Mouse (Mus musculus) right cerebral cortex, postnatal 10 days (tissue): ENCODE data around the gene Lrrc4c.
A peak's percentile ranks its signal among the peaks of the same experiment; 100 is the strongest.

Experiments used
- DNase-seq, 2 experiments: peaks; one replicate each; pipeline ENCODE4 v3.0.0; 2021; ENCODE audit warnings: low spot score in 2 of 2

The Lrrc4c gene

DNA sequence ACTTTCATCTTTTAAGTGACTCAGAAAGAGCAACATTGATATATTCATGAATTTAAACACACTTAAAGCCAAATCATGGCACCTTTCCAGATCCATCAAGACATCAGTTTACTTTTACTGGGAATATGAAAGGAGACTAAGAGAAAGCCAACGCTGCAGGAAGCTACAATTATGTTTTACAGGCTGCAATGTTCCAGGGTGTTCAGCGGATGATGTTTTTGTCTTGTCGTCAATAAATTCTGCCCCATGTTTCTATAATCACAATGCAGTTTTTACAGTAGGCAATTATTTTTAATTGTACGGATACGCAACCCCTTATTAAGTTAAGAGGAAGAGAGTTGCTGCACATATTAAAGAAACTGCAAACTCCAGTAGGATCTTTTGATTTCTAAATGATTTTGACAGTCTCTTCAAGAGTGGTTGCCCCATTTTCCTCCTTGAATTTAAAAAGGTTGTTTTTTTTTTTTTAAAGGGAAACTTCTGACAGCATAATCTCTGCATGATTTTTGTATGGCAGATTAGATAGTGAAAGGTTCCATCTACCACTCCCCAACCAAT lies 532.9 kb downstream of the Lrrc4c start:
- DNase-seq = no peak

GRCm38 (mm10) chr2:96853797-96854196 lies 535.8 kb downstream of the Lrrc4c start:
- DNase-seq = no peak

- DNase-seq = no peak
Measured at GRCm38 (mm10) chr2:96876062-96876461, 558.1 kb downstream of the Lrrc4c start.

DNA sequence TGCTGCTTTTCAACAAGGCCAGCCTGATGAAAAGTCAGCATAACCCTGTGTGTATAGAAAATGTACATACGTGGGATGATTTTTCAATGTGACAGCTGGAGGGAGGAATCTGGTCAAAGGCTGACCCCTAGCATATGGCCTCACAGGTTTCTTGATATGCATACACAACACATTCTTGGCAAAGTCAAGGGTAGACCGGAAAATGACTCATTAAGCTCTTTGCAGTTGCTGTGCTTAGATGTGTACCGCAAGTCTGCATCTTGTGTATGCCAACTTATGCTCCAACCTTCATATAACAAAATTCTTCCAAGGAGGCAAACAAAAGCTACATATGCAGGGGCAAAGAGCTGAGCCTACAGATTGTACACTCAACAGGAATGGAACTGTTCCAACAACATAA lies 631.6 kb downstream of the Lrrc4c start:
- DNase-seq = no peak

- DNase-seq = no peak
Measured at GRCm38 (mm10) chr2:96999521-96999920, 681.6 kb downstream of the Lrrc4c start.

GRCm38 (mm10) chr2:97018319-97018718 lies 700.4 kb downstream of the Lrrc4c start:
- DNase-seq = no peak

DNA sequence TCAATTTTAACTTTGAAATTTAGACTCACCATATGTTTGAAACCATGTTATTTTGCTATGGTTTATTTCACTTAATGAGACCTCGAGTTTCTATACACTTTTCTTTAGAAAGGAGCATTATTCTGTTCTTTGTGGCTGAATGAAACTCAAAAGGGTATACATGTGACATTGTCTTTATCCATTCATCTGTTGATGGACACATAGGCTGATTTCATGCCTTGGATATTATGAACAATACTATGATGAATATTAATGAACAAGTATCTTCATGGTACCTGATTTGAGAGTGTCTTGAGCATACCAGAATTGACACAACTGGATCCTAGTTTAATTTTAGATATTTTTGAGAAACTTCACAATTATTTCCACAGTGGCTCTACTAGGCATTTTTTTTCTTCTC lies 709.0 kb downstream of the Lrrc4c start:
- DNase-seq = no peak

DNA sequence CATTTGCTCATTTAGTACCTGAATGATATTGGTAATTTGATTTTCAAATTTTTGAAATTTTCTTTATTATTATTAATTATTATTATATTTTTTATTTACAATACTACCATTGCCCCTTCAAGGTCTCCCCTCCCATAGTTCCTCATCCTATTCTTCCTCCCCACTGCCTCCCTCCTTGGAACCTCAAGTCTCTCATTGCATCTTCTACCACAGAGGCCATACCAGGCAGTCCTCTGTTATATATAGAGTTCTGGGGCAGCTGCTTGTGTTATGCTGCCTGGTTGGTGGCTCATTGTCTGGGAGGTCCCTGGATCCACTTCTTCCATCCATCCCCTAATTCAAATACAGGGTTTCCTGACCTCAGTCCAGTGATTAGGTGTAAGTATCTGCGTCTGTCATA lies 709.6 kb downstream of the Lrrc4c start:
- DNase-seq = no peak

GRCm38 (mm10) chr2:97036401-97036800 lies 718.4 kb downstream of the Lrrc4c start:
- DNase-seq = no peak

- no peak for DNase-seq
Measured at GRCm38 (mm10) chr2:97037024-97037814, 719.2 kb downstream of the Lrrc4c start.

GRCm38 (mm10) chr2:97044016-97044415 lies 726.0 kb downstream of the Lrrc4c start:
- DNase-seq = no peak

GRCm38 (mm10) chr2:97045628-97046027 lies 727.7 kb downstream of the Lrrc4c start:
- no peak for DNase-seq

DNA sequence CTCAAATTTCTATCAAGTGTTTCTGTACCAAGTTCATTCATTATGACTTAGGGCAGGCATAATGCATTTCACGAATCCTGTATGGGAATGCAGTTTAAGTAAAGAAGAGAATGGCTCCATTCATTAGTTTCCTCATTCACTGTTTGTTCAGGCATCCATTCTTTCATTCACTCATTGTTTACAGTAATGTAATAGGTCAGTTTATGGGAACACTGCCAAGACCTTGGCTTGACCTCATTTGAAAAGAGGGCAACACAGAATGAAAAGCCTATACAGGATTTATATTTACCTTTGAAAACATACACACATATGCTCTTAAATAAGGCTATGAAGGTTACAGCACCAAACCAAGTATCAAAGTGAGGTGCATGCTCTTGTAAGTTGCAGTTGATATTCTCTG lies 762.2 kb downstream of the Lrrc4c start:
- no peak for DNase-seq

GRCm38 (mm10) chr2:97097965-97098364 lies 780.0 kb downstream of the Lrrc4c start:
- DNase-seq = no peak

GRCm38 (mm10) chr2:97103398-97104162 lies 785.6 kb downstream of the Lrrc4c start:
- DNase-seq = no peak

DNA sequence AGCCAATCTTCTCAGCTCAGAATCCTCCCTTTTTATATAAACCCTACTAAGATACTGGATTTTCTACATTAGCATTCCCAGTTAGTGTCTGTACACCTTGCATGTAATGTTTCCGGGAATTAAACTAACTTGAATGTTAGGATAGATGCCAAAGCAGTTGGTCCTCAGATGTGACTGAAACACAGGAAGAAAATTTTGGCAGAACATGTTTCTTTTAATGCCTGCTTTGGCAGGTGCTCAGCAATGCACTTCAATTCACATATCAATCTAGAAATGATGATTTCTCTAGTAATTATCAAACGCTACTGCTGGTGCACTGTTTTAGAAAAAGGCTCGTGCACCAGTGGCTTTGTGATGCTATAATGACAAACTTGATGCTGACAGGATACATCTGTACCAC lies 806.3 kb downstream of the Lrrc4c start:
- DNase-seq = no peak

GRCm38 (mm10) chr2:97138454-97138853 lies 820.5 kb downstream of the Lrrc4c start:
- DNase-seq = no peak

- no peak for DNase-seq
Measured at GRCm38 (mm10) chr2:97151626-97152194, 833.7 kb downstream of the Lrrc4c start.

GRCm38 (mm10) chr2:97165745-97166144 lies 847.8 kb downstream of the Lrrc4c start:
- DNase-seq = no peak

DNA sequence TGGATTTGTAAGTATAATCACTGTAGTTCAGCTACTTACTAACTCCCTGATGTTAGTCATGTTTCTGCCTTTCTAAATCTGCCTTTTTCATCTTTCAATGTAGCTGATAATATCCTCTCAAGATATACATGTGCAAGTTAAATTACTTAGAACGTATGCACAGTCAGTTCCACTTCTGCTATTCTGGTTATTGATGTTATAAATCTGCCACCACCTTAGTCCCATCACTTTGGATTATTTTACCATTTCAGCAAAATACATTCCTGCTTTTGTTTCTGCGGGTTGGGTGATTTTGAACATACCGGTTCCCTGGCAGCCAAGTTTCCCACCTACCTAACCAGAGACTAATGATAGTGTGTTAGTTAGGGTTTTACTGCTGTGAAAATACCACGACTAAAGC lies 860.4 kb downstream of the Lrrc4c start:
- DNase-seq = no peak

GRCm38 (mm10) chr2:97196968-97197606 lies 879.1 kb downstream of the Lrrc4c start:
- no peak for DNase-seq

GRCm38 (mm10) chr2:97232966-97233365 lies 915.0 kb downstream of the Lrrc4c start:
- peak; percentile 53 to 71 for DNase-seq
